Mouse (Mus musculus) ES-Bruce4 (cell line): ENCODE measurements at regions not wholly inside any gene's neighbourhood (a gene's known extent, or its start where the extent isn't known, plus 50 kb on each side); places are given as distances from the start of the nearest gene placed in this dataset.

Source experiments
- CTCF ChIP-seq: IDR thresholded peaks from one replicate; pipeline ENCODE4 v1.8.1; 2011; ENCODE audit warnings: low read depth, low read length
- EP300 ChIP-seq: IDR thresholded peaks from 2 replicates; pipeline ENCODE4 v1.6.1; 2011; ENCODE audit warnings: low read depth, low read length; ENCODE audit not compliant: insufficient read depth
- POLR2A ChIP-seq: IDR thresholded peaks from one replicate; pipeline ENCODE4 v1.8.1; 2011; ENCODE audit warnings: low read length; ENCODE audit not compliant: insufficient read depth

DNA sequence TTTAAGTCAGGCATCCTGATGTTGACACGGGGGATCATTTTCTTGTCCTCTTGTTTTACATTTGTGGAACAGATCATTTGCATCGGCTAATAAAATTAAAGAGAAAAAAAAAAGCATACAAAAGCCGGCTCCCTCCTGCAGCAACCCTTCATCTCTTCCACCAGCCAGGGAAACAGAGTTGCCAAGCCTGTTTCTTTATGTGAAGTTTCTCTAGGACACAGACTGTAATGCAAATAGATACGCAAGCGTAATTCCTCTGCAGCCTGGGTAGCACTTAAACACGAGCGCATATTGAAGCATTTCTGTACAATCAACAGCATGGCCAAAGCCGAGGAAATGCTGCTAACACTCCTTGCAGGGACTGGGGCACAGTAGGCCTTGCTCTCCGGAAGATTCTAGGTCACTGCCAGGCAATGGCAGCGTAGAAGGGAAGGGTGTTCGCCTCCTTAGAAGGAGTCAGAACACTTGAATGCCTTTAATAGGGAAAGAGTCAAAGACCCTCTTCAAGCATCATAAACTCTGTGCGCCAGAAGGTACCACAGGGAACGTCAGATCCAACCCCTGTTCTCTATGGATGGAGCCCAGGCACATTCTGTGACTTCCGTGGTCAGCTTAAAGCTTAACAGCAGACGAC is 425.3 kb upstream of the Smim15 start:
- TF ChIP-seq CTCF (no peak), EP300 (no peak), POLR2A (no peak)
